Mouse (Mus musculus): ENCODE measurements around the gene Scn5a.

- TF ChIP-seq CTCF (IDR thresholded peaks at IDR 0.05; ENCODE audit: insufficient read depth, low read length), result peak; percentile 41
- no peak for TF ChIP-seq POLR2A (IDR thresholded peaks at IDR 0.05; ENCODE audit: borderline replicate concordance, extremely low read depth, low read depth, low read length)
Observed at GRCm38 (mm10) chr9:119558119-119558854, 20.5 kb downstream of the Scn5a start.
